Comparison of ENCODE assay signal across 11 mouse cellular contexts in genomic region chr16:57753539-57754280, GRCm38 (mm10). TPM values are rescaled to one million over a fixed set of nuclear protein-coding genes. Genes with fewer than 3 reads are reported as not detected.
DNase-seq lines count a peak whose midpoint lies in the region; ATAC-seq and TF ChIP-seq lines count a peak whose summit lies in the region.
"Had no signal": no experiment of that assay in that cellular context is flagged by ENCODE, and none has a peak within 500 bp of the region (broad histone marks: within the 10 kb centered on the region; RNA-seq: fewer than 3 reads in every experiment).

No protein-coding gene starts in this region.

- no peak for TF ChIP-seq CTCF in C2C12 (IDR thresholded peaks at IDR 0.05; ENCODE audit: control insufficient read depth, insufficient read depth, insufficient read length)

- H3K4me3 ChIP-seq in heart, embryonic 14.5 days (ENCODE audit: control insufficient read depth in 1 of 2, insufficient read depth in 1 of 2, low read depth in 1 of 2, low read length in 2 of 2): peak overlapping the region in 1 of 2 experiments; percentile 54; a peak in 2 of 4 replicates
- peak overlapping the region; percentile 40 for H3K4me3 ChIP-seq in C2C12 (ENCODE audit: insufficient read depth, poor library complexity, severe bottlenecking)
- peak overlapping the region; percentile 45 for H3K4me3 ChIP-seq in embryonic facial prominence, embryonic 15.5 days (replicated peaks)
- H3K4me3 ChIP-seq in limb, embryonic 13.5 days: peak overlapping the region; percentile 48
- no peak overlapping the region for H3K4me3 ChIP-seq in midbrain, embryonic 10.5 days

- H3K9ac ChIP-seq in heart, embryonic 14.5 days (ENCODE audit: low read length): peak overlapping the region; percentile 62; the same call in 1 of the 2 replicates
- H3K9ac ChIP-seq in embryonic facial prominence, embryonic 15.5 days: no peak overlapping the region; the same call in 1 of the 2 replicates
- H3K9ac ChIP-seq in limb, embryonic 13.5 days: 0 out of 2 replicates have a peak overlapping the region, but pooled peaks have one; percentile 58

- H3K9me3 ChIP-seq in heart, embryonic 14.5 days (ENCODE audit: control insufficient read depth, low read length): no peaks in the 10 kb centered on the region
- H3K9me3 ChIP-seq in embryonic facial prominence, embryonic 15.5 days (replicated peaks): no peaks in the 10 kb centered on the region
- H3K9me3 ChIP-seq in limb, embryonic 13.5 days: no peaks in the 10 kb centered on the region
- H3K9me3 ChIP-seq in midbrain, embryonic 10.5 days (replicated peaks): no peaks in the 10 kb centered on the region

- no peak for DNase-seq in heart, adult 8-10 months (ENCODE audit: low spot score)
- DNase-seq in ovary, postnatal 14 days (ENCODE audit: low spot score): no peak
- DNase-seq in midbrain, embryonic 10.5 days (ENCODE audit: low spot score): no peak
- DNase-seq: cerebellum, adult 11 months; lung, postnatal 14 days; thymus, postnatal 25 days had no signal

- no peak overlapping the region for H3K27ac ChIP-seq in heart, embryonic 14.5 days (replicated peaks in 1 of 2; ENCODE audit: control insufficient read depth in 1 of 2, insufficient read depth in 1 of 2, low read depth in 2 of 2, low read length in 2 of 2)
- peak overlapping the region; percentile 55; the same call in 1 of the 2 replicates for H3K27ac ChIP-seq in embryonic facial prominence, embryonic 15.5 days (replicated peaks)
- H3K27ac ChIP-seq in limb, embryonic 13.5 days: no peak overlapping the region
- no peak overlapping the region for H3K27ac ChIP-seq in midbrain, embryonic 10.5 days (replicated peaks)

- H3K4me2 ChIP-seq in heart, embryonic 14.5 days (ENCODE audit: low read length): peak overlapping the region; percentile 90
- H3K4me2 ChIP-seq in embryonic facial prominence, embryonic 15.5 days (replicated peaks): peak overlapping the region; percentile 72
- H3K4me2 ChIP-seq in limb, embryonic 13.5 days (replicated peaks): peak overlapping the region; percentile 86

- H3ac ChIP-seq in C2C12 (ENCODE audit: control insufficient read depth, insufficient read length, low read depth): peak overlapping the region; percentile 52

- H3K4me1 ChIP-seq in heart, embryonic 14.5 days (ENCODE audit: control insufficient read depth in 2 of 2, insufficient read depth in 2 of 2, low read length in 2 of 2): peaks cover 3 to 9% of the 10 kb centered on the region in 2 experiments; a peak in 2 of 4 replicates
- peaks cover 24% of the 10 kb centered on the region; the same call in 1 of the 2 replicates for H3K4me1 ChIP-seq in embryonic facial prominence, embryonic 15.5 days
- peaks cover 23% of the 10 kb centered on the region for H3K4me1 ChIP-seq in limb, embryonic 13.5 days
- peaks cover 23% of the 10 kb centered on the region for H3K4me1 ChIP-seq in midbrain, embryonic 10.5 days

- 32% methylated on average over 10 of the region's 10 CpGs for WGBS in heart, embryonic 14.5 days
- WGBS in embryonic facial prominence, embryonic 15.5 days: 38% methylated on average over 10 of the region's 10 CpGs
- 50% methylated on average over 10 of the region's 10 CpGs for whole genome bisulfite sequencing in limb, embryonic 13.5 days
- WGBS in midbrain, embryonic 10.5 days: 68% methylated on average over 10 of the region's 10 CpGs

- H3K79me3 ChIP-seq in C2C12 (ENCODE audit: low read depth): peaks cover 9% of the 10 kb centered on the region

- H3K36me3 ChIP-seq in heart, embryonic 14.5 days (ENCODE audit: control insufficient read depth, insufficient read depth, low read length): no peaks in the 10 kb centered on the region
- no peaks in the 10 kb centered on the region for H3K36me3 ChIP-seq in C2C12 (ENCODE audit: control insufficient read depth, insufficient read depth)
- no peaks in the 10 kb centered on the region for H3K36me3 ChIP-seq in embryonic facial prominence, embryonic 15.5 days
- no peaks in the 10 kb centered on the region for H3K36me3 ChIP-seq in limb, embryonic 13.5 days
- H3K36me3 ChIP-seq in midbrain, embryonic 10.5 days: no peaks in the 10 kb centered on the region

- no peaks in the 10 kb centered on the region for H3K27me3 ChIP-seq in heart, embryonic 14.5 days (ENCODE audit: control insufficient read depth, insufficient read depth, low read length)
- H3K27me3 ChIP-seq in C2C12 (ENCODE audit: control insufficient read depth, insufficient read depth, insufficient read length): no peaks in the 10 kb centered on the region
- H3K27me3 ChIP-seq in embryonic facial prominence, embryonic 15.5 days: no peaks in the 10 kb centered on the region
- H3K27me3 ChIP-seq in limb, embryonic 13.5 days: peaks cover 13% of the 10 kb centered on the region
- peaks cover 25% of the 10 kb centered on the region for H3K27me3 ChIP-seq in midbrain, embryonic 10.5 days (ENCODE audit: low read depth, poor library complexity, severe bottlenecking)

- ATAC-seq in heart, embryonic 14.5 days (ENCODE audit: insufficient number of reproducible peaks, insufficient read depth, low FRiP score, low read depth): no peak
- no peak for ATAC-seq in embryonic facial prominence, embryonic 15.5 days (ENCODE audit: insufficient number of reproducible peaks, low FRiP score, low TSS enrichment, low read depth)
- ATAC-seq in limb, embryonic 13.5 days (ENCODE audit: low FRiP score, low read depth): no peak
- no peak for ATAC-seq in erythroblast, adult 5-6 weeks (replicated peaks; ENCODE audit: low FRiP score, poor library complexity, severe bottlenecking)

- H3K79me2 ChIP-seq in C2C12 (ENCODE audit: control insufficient read depth, insufficient read depth): peaks cover 49% of the 10 kb centered on the region

TF ChIP-seq in C2C12, 6 proteins besides CTCF, POLR2A, EP300 and RAD21:
- peak; percentile 79 for TF ChIP-seq CEBPB (IDR thresholded peaks at IDR 0.05; ENCODE audit: low read depth)
- TF ChIP-seq FOSL1 (IDR thresholded peaks at IDR 0.05; ENCODE audit: insufficient read depth, low read length, poor library complexity, severe bottlenecking): no peak

RNA-seq across cellular contexts. Expression of gene Col8a1, which starts 0.8 kb away (rescaled TPM):
- 1.6 and 2.3 TPM in 2 replicates for polyA plus RNA-seq in heart, embryonic 14.5 days (2014; fragmentation: Nextera tagmentation; extraction: Ambion mirVana)
- total RNA-seq in heart, adult 8-10 months (2022): 1 to 10 TPM; 5.0 to 8.6 (median 5.4) TPM
- 5.2 TPM for polyA plus RNA-seq in C2C12 (2012; fragmentation: generic; extraction: Trizol)
- 42.8 and 52.2 TPM in 2 replicates for polyA plus RNA-seq in embryonic facial prominence, embryonic 15.5 days (2015; fragmentation: Nextera tagmentation; extraction: Ambion mirVana)
- polyA plus RNA-seq in limb, embryonic 13.5 days (2015; fragmentation: Nextera tagmentation; extraction: Ambion mirVana): 18.0 and 24.2 TPM in 2 replicates
- not detected in 2 replicates for total RNA-seq in erythroblast, adult 5-6 weeks (2015; ENCODE audit: low replicate concordance)
- 0.56 TPM in 1 of 2 replicates, not detected in the other for total RNA-seq in erythroblast, adult 5-6 weeks (2017; ENCODE audit: low replicate concordance)
- 0.33 and 1.1 TPM in 2 replicates for polyA plus RNA-seq in midbrain, embryonic 10.5 days (2016; fragmentation: Nextera tagmentation; extraction: Ambion mirVana)
